Mouse (Mus musculus): ENCODE data around the gene Desi2.
A peak's percentile ranks its signal among the peaks of the same experiment; 100 is the strongest.
"Not testable (repeated sequence)": the region's sequence is repeated elsewhere in the genome, so short reads cannot be mapped to it uniquely, and the experiment has no call there.

Desi2 gene

DNA sequence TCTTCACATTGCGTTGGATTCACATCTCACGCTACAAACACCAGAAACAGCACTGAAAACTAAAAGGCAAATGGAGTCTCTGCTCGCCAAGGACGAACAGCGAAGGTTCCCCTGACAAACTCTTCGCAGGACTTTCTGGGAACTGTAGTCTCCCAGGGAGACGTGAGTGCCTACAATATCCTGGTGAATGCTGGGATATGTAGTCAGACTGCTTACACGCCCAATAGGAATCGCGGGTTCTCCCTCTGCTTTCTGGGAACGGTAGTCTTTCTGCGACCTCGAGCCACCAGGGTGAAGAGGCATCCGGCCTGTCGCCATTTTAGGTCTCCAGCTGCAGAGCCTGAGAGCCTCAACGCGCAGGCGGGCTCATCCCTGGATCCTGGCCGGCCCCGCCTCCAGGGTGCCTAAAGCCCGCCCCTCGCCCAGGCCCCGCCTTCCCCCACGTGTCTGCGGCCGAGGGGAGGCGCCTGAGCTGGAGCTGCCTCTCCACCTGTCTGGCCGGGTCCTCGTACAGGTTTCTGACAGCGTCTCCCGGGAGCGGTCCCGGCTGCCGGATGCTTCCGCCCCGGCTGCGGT, at the start of gene Desi2:
Gene Desi2 (plus strand): TSS at position 202 of the 576 bp plus-strand sequence.
- Histone ChIP-seq H3K4me1 (replicated peaks; ENCODE audit: low read depth, low read length) (peaks cover 11% of the 10 kb centered on the region), H3K4me3 (replicated peaks; ENCODE audit: low read length) (peak within 1 kb of the TSS; percentile 86)
- H3K9me3 ChIP-seq (ENCODE audit: low read length); H3K27me3 ChIP-seq (ENCODE audit: insufficient read depth, low read length); H3K36me3 ChIP-seq (ENCODE audit: insufficient read depth, low read length): not testable (repeated sequence)

DNA sequence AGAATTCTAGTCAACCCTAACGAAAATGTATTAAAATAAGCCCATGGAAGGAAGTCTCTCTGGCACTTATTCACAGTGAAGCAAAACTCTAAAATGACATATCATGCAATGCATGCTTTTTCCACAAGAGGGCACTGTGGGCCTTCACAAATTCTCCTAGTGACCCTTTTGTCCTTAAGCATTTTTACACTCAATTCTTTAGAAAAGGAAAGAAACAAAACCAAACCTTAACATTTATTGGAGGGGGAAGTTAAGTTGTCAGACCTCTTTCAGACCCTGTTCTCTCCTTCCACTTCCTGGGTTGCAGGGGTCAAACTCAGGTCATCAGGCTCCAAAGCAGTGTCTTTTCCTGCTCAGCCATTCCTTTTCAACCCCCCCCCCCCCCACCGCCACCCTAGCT, 40.7 kb upstream of the Desi2 start:
- H3K27me3 ChIP-seq (ENCODE audit: insufficient read depth, low read length); H3K4me3 ChIP-seq (replicated peaks; ENCODE audit: low read length); H3K36me3 ChIP-seq (ENCODE audit: insufficient read depth, low read length); H3K9me3 ChIP-seq (ENCODE audit: low read length); H3K4me1 ChIP-seq (replicated peaks; ENCODE audit: low read depth, low read length): not testable (repeated sequence)
- TF ChIP-seq CTCF (conservative IDR thresholded peaks at IDR 0.05; ENCODE audit: low read length): peak; percentile 46

- not testable (repeated sequence) for H3K4me3 ChIP-seq (replicated peaks; ENCODE audit: low read length); H3K9me3 ChIP-seq (ENCODE audit: low read length); H3K27me3 ChIP-seq (ENCODE audit: insufficient read depth, low read length); H3K4me1 ChIP-seq (replicated peaks; ENCODE audit: low read depth, low read length); H3K36me3 ChIP-seq (ENCODE audit: insufficient read depth, low read length)
Observed at GRCm38 (mm10) chr1:178146915-178147314, 40.3 kb upstream of the Desi2 start.

- Histone ChIP-seq H3K36me3 (ENCODE audit: insufficient read depth, low read length) (no peaks in the 10 kb centered on the region), H3K27me3 (ENCODE audit: insufficient read depth, low read length) (no peaks in the 10 kb centered on the region), H3K4me3 (replicated peaks; ENCODE audit: low read length) (no peak overlapping the region), H3K9me3 (ENCODE audit: low read length) (peaks cover 6% of the 10 kb centered on the region; the same call in 1 of the 2 replicates), H3K4me1 (replicated peaks; ENCODE audit: low read depth, low read length) (no peaks in the 10 kb centered on the region)
- TF ChIP-seq CTCF (conservative IDR thresholded peaks at IDR 0.05; ENCODE audit: low read length) (no peak), POU5F1 (IDR thresholded peaks at IDR 0.05; ENCODE audit: borderline replicate concordance, low read length) (no peak), NANOG (IDR thresholded peaks at IDR 0.05; ENCODE audit: borderline replicate concordance, low read length) (no peak)
Observed at GRCm38 (mm10) chr1:178182251-178182650, 5.0 kb upstream of the Desi2 start.

- Histone ChIP-seq H3K4me1 (replicated peaks; ENCODE audit: low read depth, low read length) (peaks cover 11% of the 10 kb centered on the region), H3K4me3 (replicated peaks; ENCODE audit: low read length) (no peak overlapping the region), H3K36me3 (ENCODE audit: insufficient read depth, low read length) (no peaks in the 10 kb centered on the region), H3K27me3 (ENCODE audit: insufficient read depth, low read length) (no peaks in the 10 kb centered on the region), H3K9me3 (ENCODE audit: low read length) (peaks cover 6% of the 10 kb centered on the region; the same call in 1 of the 2 replicates)
- TF ChIP-seq NANOG (IDR thresholded peaks at IDR 0.05; ENCODE audit: borderline replicate concordance, low read length) (no peak), POU5F1 (IDR thresholded peaks at IDR 0.05; ENCODE audit: borderline replicate concordance, low read length) (no peak), CTCF (conservative IDR thresholded peaks at IDR 0.05; ENCODE audit: low read length) (no peak)
Observed at GRCm38 (mm10) chr1:178185591-178185990, 1.6 kb upstream of the Desi2 start.

GRCm38 (mm10) chr1:178187810-178188209, 593 bp downstream of the Desi2 start:
- not testable (repeated sequence) for H3K9me3 ChIP-seq (ENCODE audit: low read length); H3K27me3 ChIP-seq (ENCODE audit: insufficient read depth, low read length); H3K36me3 ChIP-seq (ENCODE audit: insufficient read depth, low read length)
- Histone ChIP-seq H3K4me1 (replicated peaks; ENCODE audit: low read depth, low read length) (peaks cover 11% of the 10 kb centered on the region), H3K4me3 (replicated peaks; ENCODE audit: low read length) (peak overlapping the region; percentile 86)

GRCm38 (mm10) chr1:178188386-178188785, 1.2 kb downstream of the Desi2 start:
- no peaks in the 10 kb centered on the region for H3K36me3 ChIP-seq (ENCODE audit: insufficient read depth, low read length)
- TF ChIP-seq CTCF (conservative IDR thresholded peaks at IDR 0.05; ENCODE audit: low read length) (no peak), POU5F1 (IDR thresholded peaks at IDR 0.05; ENCODE audit: borderline replicate concordance, low read length) (no peak), NANOG (IDR thresholded peaks at IDR 0.05; ENCODE audit: borderline replicate concordance, low read length) (no peak)
- no peaks in the 10 kb centered on the region; the same call in 1 of the 2 replicates for H3K9me3 ChIP-seq (ENCODE audit: low read length)
- H3K27me3 ChIP-seq (ENCODE audit: insufficient read depth, low read length): no peaks in the 10 kb centered on the region
- peak overlapping the region; percentile 76 for H3K4me3 ChIP-seq (replicated peaks; ENCODE audit: low read length)
- peaks cover 11% of the 10 kb centered on the region for H3K4me1 ChIP-seq (replicated peaks; ENCODE audit: low read depth, low read length)

DNA sequence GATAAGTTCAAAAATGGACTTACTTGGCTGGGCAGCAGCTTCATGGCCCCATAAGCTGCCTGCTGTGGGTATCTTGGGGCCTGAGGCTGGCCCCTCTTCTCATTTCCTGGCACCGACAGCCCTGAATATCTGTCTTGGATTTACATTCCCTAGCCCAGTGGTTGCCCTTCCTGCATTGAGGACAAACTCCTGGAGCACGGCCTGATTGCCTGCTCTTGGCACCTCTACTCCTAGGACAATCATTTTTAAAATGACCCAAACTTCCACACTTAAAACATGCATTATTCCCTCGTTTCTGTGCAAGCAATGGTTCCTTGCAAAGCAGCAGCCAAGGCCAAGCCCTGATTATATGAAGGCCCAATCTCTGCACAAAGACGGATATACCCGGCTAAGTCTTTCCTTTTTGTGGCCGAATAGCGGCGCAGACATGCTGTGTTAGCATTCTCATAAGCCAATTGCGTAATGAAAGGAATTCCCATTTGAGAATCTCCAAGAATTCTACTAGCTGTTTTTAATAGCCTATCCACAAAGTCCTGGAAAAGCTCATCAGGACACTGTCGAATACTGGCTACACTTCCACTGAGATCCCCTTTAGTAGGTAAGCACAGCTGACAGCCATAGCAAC, 18.6 kb downstream of the Desi2 start:
- no peaks in the 10 kb centered on the region for H3K27me3 ChIP-seq (ENCODE audit: insufficient read depth, low read length)
- peaks cover 98% of the 10 kb centered on the region for H3K9me3 ChIP-seq (ENCODE audit: low read length)
- no peak for TF ChIP-seq POU5F1 (IDR thresholded peaks at IDR 0.05; ENCODE audit: borderline replicate concordance, low read length)
- TF ChIP-seq CTCF (conservative IDR thresholded peaks at IDR 0.05; ENCODE audit: low read length): no peak
- H3K4me3 ChIP-seq (replicated peaks; ENCODE audit: low read length): no peak overlapping the region
- H3K36me3 ChIP-seq (ENCODE audit: insufficient read depth, low read length): peaks cover 16% of the 10 kb centered on the region
- no peaks in the 10 kb centered on the region for H3K4me1 ChIP-seq (replicated peaks; ENCODE audit: low read depth, low read length)

DNA sequence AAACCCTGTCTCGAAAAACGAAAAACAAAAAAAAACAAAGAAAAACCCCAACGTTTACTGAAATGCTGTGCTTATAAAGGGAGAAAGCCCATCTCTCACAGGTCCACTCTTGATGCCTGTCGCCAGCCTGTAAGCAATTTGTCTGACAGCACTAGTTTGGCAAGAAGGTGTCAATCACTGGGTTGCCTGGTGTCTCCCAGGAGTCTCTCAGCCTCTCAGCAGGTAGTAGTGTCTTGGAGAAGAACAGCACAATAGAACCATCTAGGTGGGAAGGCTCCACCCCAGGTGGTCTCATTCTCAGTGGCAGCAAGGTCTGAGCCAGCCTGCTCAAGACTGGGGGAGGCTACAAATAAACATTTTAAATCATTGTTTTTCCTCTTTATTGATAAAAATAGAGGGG, 20.6 kb downstream of the Desi2 start:
- not testable (repeated sequence) for H3K27me3 ChIP-seq (ENCODE audit: insufficient read depth, low read length); H3K4me1 ChIP-seq (replicated peaks; ENCODE audit: low read depth, low read length); H3K4me3 ChIP-seq (replicated peaks; ENCODE audit: low read length)
- H3K36me3 ChIP-seq (ENCODE audit: insufficient read depth, low read length): peaks cover 16% of the 10 kb centered on the region
- peaks cover 79% of the 10 kb centered on the region for H3K9me3 ChIP-seq (ENCODE audit: low read length)

DNA sequence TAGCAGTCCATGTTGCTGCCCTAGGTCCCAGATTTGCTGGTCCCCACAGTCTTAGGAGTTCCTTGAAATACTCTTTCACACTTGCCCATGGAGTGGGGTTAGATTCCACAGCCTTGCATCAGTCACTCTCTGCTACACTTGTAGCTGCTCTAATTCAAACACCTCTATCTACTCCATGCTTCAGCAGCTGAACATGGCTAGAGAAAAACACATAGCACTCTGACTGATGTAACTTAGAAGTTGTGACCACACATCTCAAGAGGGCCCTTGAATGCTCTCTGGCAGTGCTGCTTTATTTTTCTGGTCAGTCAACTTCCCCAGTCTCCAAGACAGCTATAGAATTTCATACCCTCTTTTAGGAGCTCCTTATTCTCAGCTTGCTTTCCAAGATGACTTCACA, 22.7 kb downstream of the Desi2 start:
- Histone ChIP-seq H3K36me3 (ENCODE audit: insufficient read depth, low read length) (peaks cover 14% of the 10 kb centered on the region), H3K4me1 (replicated peaks; ENCODE audit: low read depth, low read length) (no peaks in the 10 kb centered on the region)
- TF ChIP-seq NANOG (IDR thresholded peaks at IDR 0.05; ENCODE audit: borderline replicate concordance, low read length) (no peak), CTCF (conservative IDR thresholded peaks at IDR 0.05; ENCODE audit: low read length) (no peak), POU5F1 (IDR thresholded peaks at IDR 0.05; ENCODE audit: borderline replicate concordance, low read length) (no peak)

More for the DNA sequence above, 22.7 kb downstream of the Desi2 start:
- no peaks in the 10 kb centered on the region for H3K27me3 ChIP-seq (ENCODE audit: insufficient read depth, low read length)
- H3K4me3 ChIP-seq (replicated peaks; ENCODE audit: low read length): no peak overlapping the region
- peaks cover 58% of the 10 kb centered on the region for H3K9me3 ChIP-seq (ENCODE audit: low read length)

Measured in E14TG2a.4 (cell line).